Mouse (Mus musculus) liver, embryonic 14.5 days (tissue): ENCODE results near the gene Meiob.

Experiments
- CTCF ChIP-seq: IDR thresholded peaks from 2 replicates; pipeline ENCODE4 v1.5.1; 2016; ENCODE audit warnings: antibody characterized with exemption, low read depth, control low read depth
- EP300 ChIP-seq: IDR thresholded peaks from 2 replicates; pipeline ENCODE4 v1.6.1; 2016; ENCODE audit warnings: antibody characterized with exemption, low read depth

DNA sequence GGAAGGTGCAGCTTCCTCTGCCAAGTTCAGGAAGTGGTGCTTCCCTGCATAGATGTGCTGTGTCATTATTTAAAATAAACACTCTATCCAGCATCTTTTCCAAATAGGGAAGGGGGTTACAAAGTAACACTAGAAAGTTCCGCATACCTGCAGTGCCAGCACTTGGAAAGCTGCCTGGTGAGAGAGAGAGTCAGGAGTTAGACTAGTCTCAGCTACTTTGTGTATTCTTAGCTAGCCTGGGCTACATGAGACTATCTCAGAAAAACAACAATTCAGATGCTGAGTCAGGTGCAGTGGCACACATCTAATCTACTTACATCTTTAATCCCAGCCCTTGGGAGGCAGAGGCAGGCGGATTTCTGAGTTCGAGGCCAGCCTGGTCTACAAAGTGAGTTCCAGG lies 57.7 kb downstream of the Meiob start:
- no peak for TF ChIP-seq CTCF
- no peak for TF ChIP-seq EP300
